Mouse (Mus musculus) MEL-GATA-1-ER (cell line): ENCODE results near the gene Dclre1a.
A peak's percentile ranks its signal among the peaks of the same experiment; 100 is the strongest.

ENCODE experiments used
- DNase-seq: peaks from one replicate; pipeline ENCODE4 v3.0.0-alpha.2; 2012; ENCODE audit warnings: low read depth; ENCODE audit errors: extremely low read depth

Gene Dclre1a

GRCm38 (mm10) chr19:56547456-56548229 is at the start of gene Dclre1a:
Dclre1a (minus strand) TSS chr19:56548222.
- no peak for DNase-seq

- no peak for DNase-seq
Observed at GRCm38 (mm10) chr19:56592472-56592871, 44.5 kb upstream of the Dclre1a start.

GRCm38 (mm10) chr19:56590250-56590649 is 42.2 kb upstream of the Dclre1a start:
- no peak for DNase-seq

GRCm38 (mm10) chr19:56589455-56589854 is 41.4 kb upstream of the Dclre1a start:
- DNase-seq: no peak

GRCm38 (mm10) chr19:56589008-56589407 is 41.0 kb upstream of the Dclre1a start:
- no peak for DNase-seq

- DNase-seq: peak; percentile 77
Observed at GRCm38 (mm10) chr19:56588205-56588626, 40.2 kb upstream of the Dclre1a start.

GRCm38 (mm10) chr19:56586320-56586719 is 38.3 kb upstream of the Dclre1a start:
- DNase-seq: no peak

GRCm38 (mm10) chr19:56584288-56584687 is 36.3 kb upstream of the Dclre1a start:
- no peak for DNase-seq

GRCm38 (mm10) chr19:56583785-56584184 is 35.8 kb upstream of the Dclre1a start:
- no peak for DNase-seq

GRCm38 (mm10) chr19:56581981-56582380 is 34.0 kb upstream of the Dclre1a start:
- DNase-seq: no peak

GRCm38 (mm10) chr19:56577801-56578200 is 29.8 kb upstream of the Dclre1a start:
- DNase-seq: no peak

- DNase-seq: no peak
Observed at GRCm38 (mm10) chr19:56573184-56573583, 25.2 kb upstream of the Dclre1a start.

- no peak for DNase-seq
Observed at GRCm38 (mm10) chr19:56571913-56572312, 23.9 kb upstream of the Dclre1a start.

GRCm38 (mm10) chr19:56571234-56571633 is 23.2 kb upstream of the Dclre1a start:
- no peak for DNase-seq

GRCm38 (mm10) chr19:56570781-56571180 is 22.8 kb upstream of the Dclre1a start:
- no peak for DNase-seq

- no peak for DNase-seq
Observed at GRCm38 (mm10) chr19:56566940-56567339, 18.9 kb upstream of the Dclre1a start.

GRCm38 (mm10) chr19:56566041-56566440 is 18.0 kb upstream of the Dclre1a start:
- no peak for DNase-seq

GRCm38 (mm10) chr19:56565358-56565757 is 17.3 kb upstream of the Dclre1a start:
- no peak for DNase-seq

GRCm38 (mm10) chr19:56563469-56563868 is 15.4 kb upstream of the Dclre1a start:
- no peak for DNase-seq

GRCm38 (mm10) chr19:56562433-56563138 is 14.6 kb upstream of the Dclre1a start:
- DNase-seq: no peak

GRCm38 (mm10) chr19:56555972-56556371 is 8.0 kb upstream of the Dclre1a start:
- peak; percentile 97 for DNase-seq

- DNase-seq: no peak
Observed at GRCm38 (mm10) chr19:56553177-56553576, 5.2 kb upstream of the Dclre1a start.
